Mouse (Mus musculus) neural tube, embryonic 13.5 days (tissue): ENCODE results near the gene Esyt1. TPM values are rescaled to one million over a fixed set of nuclear protein-coding genes. Genes with fewer than 3 reads are reported as not detected.

Source experiments
- ATAC-seq: fragments of 200-750 bp; cut with Nextera tagmentation; 2 replicates; pipeline ENCODE4 v1.8.0; 2017; ENCODE audit warnings: low read depth, mild to moderate bottlenecking, moderate TSS enrichment, moderate library complexity
- H3K27ac ChIP-seq: fragments of 300-500 bp; sonication (generic); replicated peaks from 2 replicates; pipeline ENCODE4 v1.5.1; 2015; ENCODE audit warnings: moderate library complexity, mild to moderate bottlenecking, inconsistent platforms
- H3K27me3 ChIP-seq: fragments of 300-500 bp; sonication (generic); 2 replicates; pipeline ENCODE4 v1.6.1; 2015; ENCODE audit warnings: mild to moderate bottlenecking, inconsistent platforms
- H3K36me3 ChIP-seq: fragments of 300-500 bp; sonication (generic); 2 replicates; pipeline ENCODE4 v1.6.1; 2015; ENCODE audit warnings: mild to moderate bottlenecking, inconsistent platforms
- H3K4me1 ChIP-seq: fragments of 300-500 bp; sonication (generic); replicated peaks from 2 replicates; pipeline ENCODE4 v1.6.1; 2015; ENCODE audit warnings: inconsistent platforms
- H3K4me2 ChIP-seq: fragments of 300-500 bp; sonication (generic); 2 replicates; pipeline ENCODE4 v1.6.1; 2015; ENCODE audit warnings: inconsistent platforms, mild to moderate bottlenecking, moderate library complexity
- H3K4me3 ChIP-seq: fragments of 300-500 bp; sonication (generic); 2 replicates; pipeline ENCODE4 v1.5.1; 2015; ENCODE audit warnings: mild to moderate bottlenecking, inconsistent platforms
- H3K9ac ChIP-seq: fragments of 300-500 bp; sonication (generic); 2 replicates; pipeline ENCODE4 v1.6.1; 2015; ENCODE audit warnings: moderate library complexity, mild to moderate bottlenecking, inconsistent platforms
- H3K9me3 ChIP-seq: fragments of 300-500 bp; sonication (generic); 2 replicates; pipeline ENCODE4 v1.6.1; 2016; ENCODE audit warnings: inconsistent platforms
- WGBS: fragments of 180-500 bp; shearing (Covaris S2); methylation state at CpG from one replicate; pipeline ENCODE4 v1.1.7; 2015; 5-methylcytosine and 5-hydroxymethylcytosine counted together
- polyA plus RNA-seq: library from polyadenylated mRNA; unstranded; fragments of >200 nt; fragmentation: Nextera tagmentation; extraction: Ambion mirVana; gene quantifications from 2 replicates; pipeline ENCODE4 v1.2.1, GENCODE M21; 2015

Gene Esyt1
- polyA plus RNA-seq, 1 experiment from 2014 or later, result 35.1 TPM

- Histone ChIP-seq H3K36me3 (no peaks in the 10 kb centered on the region), H3K9me3 (no peaks in the 10 kb centered on the region), H3K27ac (no peak overlapping the region), H3K4me3 (peak overlapping the region; percentile 15; the same call in 1 of the 2 replicates), H3K4me1 (0 out of 2 replicates have a peak, but pooled peaks cover 5% of the 10 kb centered on the region), H3K9ac (peak overlapping the region; percentile 50), H3K4me2 (peak overlapping the region; percentile 46), H3K27me3 (no peaks in the 10 kb centered on the region)
- no peak for ATAC-seq
- 77% methylated on average over 4 of the region's 4 CpGs for WGBS
Observed at GRCm38 (mm10) chr10:128535624-128536265, 10.1 kb upstream of the Esyt1 start.

- Histone ChIP-seq H3K4me3 (no peak overlapping the region), H3K9me3 (no peaks in the 10 kb centered on the region), H3K27me3 (no peaks in the 10 kb centered on the region), H3K36me3 (no peaks in the 10 kb centered on the region), H3K9ac (no peak overlapping the region), H3K4me1 (0 out of 2 replicates have a peak, but pooled peaks cover 5% of the 10 kb centered on the region), H3K4me2 (no peak overlapping the region), H3K27ac (no peak overlapping the region)
- no peak for ATAC-seq
- WGBS, result 86% methylated on average over 2 of the region's 2 CpGs
Observed at GRCm38 (mm10) chr10:128535206-128535605, 9.5 kb upstream of the Esyt1 start.

DNA sequence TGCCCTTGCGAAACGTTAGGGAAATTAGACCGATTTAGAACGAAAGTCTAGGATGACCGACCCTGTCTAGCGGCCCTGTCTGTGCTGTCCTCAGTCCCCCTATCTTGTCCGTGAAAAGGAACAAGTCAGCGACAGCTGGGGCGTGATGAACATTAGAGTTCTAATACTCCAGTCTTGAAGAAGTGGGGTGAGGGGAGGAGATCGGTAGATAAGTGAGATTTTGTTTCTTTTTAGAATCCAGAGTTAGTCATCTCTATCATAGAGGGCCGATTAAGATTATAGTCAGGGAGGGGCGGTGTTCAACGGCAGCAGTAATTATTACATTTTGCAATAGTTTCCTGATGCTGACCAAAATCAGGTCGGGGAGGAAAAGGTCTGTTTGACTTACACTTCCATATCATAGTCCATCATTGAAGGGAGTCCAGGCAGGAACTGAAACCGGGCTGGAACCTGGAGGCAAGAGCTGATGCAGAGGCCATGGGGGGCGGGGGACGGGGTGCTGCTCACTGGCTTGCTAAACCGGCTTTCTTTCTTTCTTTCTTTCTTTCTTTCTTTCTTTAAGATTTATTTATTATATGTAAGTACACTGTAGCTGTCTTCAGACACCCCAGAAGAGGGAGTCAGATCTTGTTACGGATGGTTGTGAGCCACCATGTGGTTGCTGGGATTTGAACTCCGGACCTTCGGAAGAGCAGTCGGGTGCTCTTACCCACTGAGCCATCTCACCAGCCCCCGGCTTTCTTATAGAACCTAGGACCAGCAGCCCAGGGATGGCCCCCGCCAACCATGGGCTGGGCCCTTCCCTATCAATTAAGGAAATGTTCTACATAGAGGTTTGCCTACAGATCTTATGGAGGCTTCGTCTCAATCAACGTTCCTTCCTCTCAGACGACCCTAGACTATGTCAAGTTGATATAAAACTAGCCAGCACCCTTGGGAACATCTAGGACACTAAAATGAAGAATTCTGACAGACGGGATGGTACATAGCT is 990 bp upstream of the Esyt1 start:
- 0 out of 2 replicates have a peak, but pooled peaks have one; percentile 23 for ATAC-seq

DNA sequence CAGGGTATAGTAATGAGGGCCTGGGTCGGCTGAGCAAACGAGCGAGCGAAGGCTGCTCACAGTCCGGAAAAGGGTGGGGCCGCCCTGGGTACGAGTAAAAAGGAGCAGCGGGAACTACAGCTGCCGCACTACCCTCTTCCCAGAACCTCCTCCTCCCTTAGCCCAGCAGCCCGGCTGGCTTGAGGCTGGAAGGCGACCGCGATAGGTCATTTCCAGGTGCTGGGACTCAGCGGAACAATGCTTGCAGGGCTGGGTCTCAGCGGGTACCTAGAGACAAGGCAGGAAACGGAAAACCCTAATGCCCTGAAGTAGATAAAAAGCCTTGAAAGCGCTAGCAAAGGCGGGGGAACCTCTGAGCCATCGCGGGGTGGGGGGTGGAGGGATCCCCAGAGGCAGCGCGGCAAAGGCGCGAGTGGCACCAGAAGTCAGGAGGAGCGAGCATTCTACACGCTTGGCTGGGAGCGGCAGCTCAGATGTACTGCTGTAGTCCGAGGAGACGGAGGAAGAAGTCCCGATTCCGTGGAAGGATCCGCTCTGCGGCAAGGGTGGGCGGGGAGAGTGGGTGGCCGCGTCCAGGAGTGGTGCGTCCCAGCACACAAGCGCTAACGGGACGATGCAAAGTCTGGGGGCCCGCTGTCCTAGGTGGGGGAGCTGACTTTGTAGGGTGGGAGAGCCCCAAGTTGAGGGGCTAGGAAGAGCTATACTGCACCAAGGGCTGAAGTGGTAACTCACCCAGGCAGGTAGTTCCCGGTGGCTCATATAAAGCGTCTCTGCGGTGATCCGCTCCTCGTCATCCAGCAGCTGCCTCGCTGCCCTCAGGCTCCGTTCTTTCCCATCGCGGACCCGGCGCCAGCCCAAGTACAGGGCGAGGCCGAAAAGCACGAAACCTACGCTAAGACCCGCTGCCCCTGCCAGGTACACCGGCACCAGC is 674 bp downstream of the Esyt1 start:
- peaks cover 19% of the 10 kb centered on the region for H3K4me1 ChIP-seq
- peak overlapping the region; percentile 80 for H3K27ac ChIP-seq
- under 1% methylated on average over 58 of the region's 58 CpGs for WGBS
- peak overlapping the region; percentile 76 for H3K4me3 ChIP-seq
- H3K36me3 ChIP-seq, result peaks cover 12% of the 10 kb centered on the region
- H3K4me2 ChIP-seq, result peak overlapping the region; percentile 99
- peaks cover 9% of the 10 kb centered on the region for H3K27me3 ChIP-seq
- H3K9ac ChIP-seq, result peak overlapping the region; percentile 81
- H3K9me3 ChIP-seq, result no peaks in the 10 kb centered on the region
- ATAC-seq, result peak; percentile 64

More for the DNA sequence above, 990 bp upstream of the Esyt1 start:
- Histone ChIP-seq H3K27ac (no peak overlapping the region), H3K4me2 (peak overlapping the region; percentile 99), H3K9ac (peak overlapping the region; percentile 81), H3K27me3 (peaks cover 9% of the 10 kb centered on the region), H3K4me3 (peak overlapping the region; percentile 76), H3K9me3 (no peaks in the 10 kb centered on the region), H3K36me3 (no peaks in the 10 kb centered on the region), H3K4me1 (peaks cover 19% of the 10 kb centered on the region)
- 29% methylated on average over 28 of the region's 28 CpGs for WGBS

DNA sequence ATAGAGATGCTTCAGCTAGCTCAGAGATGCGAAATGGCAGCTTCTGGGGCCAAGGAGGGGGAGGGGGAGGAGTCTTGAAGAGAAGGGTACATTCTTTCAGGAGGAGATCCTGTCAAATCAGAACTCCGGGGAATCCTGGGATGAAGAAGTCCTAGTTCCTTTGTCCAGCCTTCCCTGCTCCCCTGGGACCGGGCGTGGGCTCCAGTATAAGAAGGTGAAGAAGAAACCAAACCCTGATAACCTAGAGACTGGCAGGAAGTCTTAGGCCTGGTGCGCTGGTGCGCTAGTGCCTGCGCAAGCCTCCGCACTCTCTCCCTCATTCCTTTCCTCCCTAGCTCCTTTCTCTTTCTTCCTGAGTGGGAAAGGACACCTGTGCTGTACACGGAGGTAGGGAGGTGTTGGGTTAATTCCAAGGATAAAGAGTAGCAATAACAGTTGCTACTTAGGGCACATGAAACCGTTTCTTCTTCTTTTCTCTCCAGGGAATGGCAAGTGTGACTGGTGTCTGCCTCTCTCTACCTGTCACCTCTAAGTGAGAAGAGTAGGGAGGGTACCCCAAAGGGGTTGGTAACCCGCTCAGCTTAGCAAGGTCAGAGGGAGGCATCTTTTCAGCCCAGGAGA is 1.4 kb downstream of the Esyt1 start:
- peak overlapping the region; percentile 80 for H3K27ac ChIP-seq
- WGBS, result 6% methylated on average over 11 of the region's 11 CpGs
- peak overlapping the region; percentile 81 for H3K9ac ChIP-seq
- H3K36me3 ChIP-seq, result peaks cover 17% of the 10 kb centered on the region
- no peaks in the 10 kb centered on the region for H3K9me3 ChIP-seq
- no peak for ATAC-seq
- H3K4me3 ChIP-seq, result peak overlapping the region; percentile 76
- peaks cover 19% of the 10 kb centered on the region for H3K4me1 ChIP-seq
- peak overlapping the region; percentile 99 for H3K4me2 ChIP-seq
- peaks cover 9% of the 10 kb centered on the region for H3K27me3 ChIP-seq

- peaks cover 26% of the 10 kb centered on the region for H3K36me3 ChIP-seq
- no peak overlapping the region for H3K4me2 ChIP-seq
- no peaks in the 10 kb centered on the region for H3K9me3 ChIP-seq
- ATAC-seq, result no peak
- no peak overlapping the region for H3K27ac ChIP-seq
- H3K4me1 ChIP-seq, result peaks cover 19% of the 10 kb centered on the region
- peaks cover 17% of the 10 kb centered on the region for H3K27me3 ChIP-seq
- no peak overlapping the region for H3K4me3 ChIP-seq
- H3K9ac ChIP-seq, result no peak overlapping the region
- 78% methylated on average over 6 of the region's 6 CpGs for WGBS
Observed at GRCm38 (mm10) chr10:128522351-128522750, 3.3 kb downstream of the Esyt1 start.

DNA sequence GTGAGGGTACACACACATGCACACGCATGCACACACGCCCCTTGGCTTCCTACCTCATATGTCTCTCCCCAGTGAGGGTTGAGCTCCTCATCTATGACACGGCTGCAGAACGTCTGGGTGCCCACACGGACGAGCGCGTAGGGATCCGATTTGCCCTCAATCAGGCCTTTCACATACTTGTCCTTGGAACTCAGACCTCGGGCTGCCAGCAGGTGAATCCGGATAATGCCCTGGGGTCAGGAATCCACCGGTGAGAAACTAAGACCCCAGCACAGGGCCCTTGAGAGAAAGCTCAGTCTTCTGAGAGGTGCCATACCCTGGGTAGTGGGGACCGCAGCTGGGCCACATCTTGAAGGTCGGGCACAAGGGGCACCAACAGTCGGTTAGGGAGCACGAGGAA is 5.1 kb downstream of the Esyt1 start:
- H3K4me3 ChIP-seq, result no peak overlapping the region
- 88% methylated on average over 16 of the region's 16 CpGs for WGBS
- no peak for ATAC-seq
- H3K9ac ChIP-seq, result no peak overlapping the region
- no peaks in the 10 kb centered on the region for H3K9me3 ChIP-seq
- H3K36me3 ChIP-seq, result peaks cover 43% of the 10 kb centered on the region
- no peak overlapping the region for H3K4me2 ChIP-seq
- peaks cover 35% of the 10 kb centered on the region for H3K27me3 ChIP-seq
- peaks cover 11% of the 10 kb centered on the region for H3K4me1 ChIP-seq
- no peak overlapping the region for H3K27ac ChIP-seq

DNA sequence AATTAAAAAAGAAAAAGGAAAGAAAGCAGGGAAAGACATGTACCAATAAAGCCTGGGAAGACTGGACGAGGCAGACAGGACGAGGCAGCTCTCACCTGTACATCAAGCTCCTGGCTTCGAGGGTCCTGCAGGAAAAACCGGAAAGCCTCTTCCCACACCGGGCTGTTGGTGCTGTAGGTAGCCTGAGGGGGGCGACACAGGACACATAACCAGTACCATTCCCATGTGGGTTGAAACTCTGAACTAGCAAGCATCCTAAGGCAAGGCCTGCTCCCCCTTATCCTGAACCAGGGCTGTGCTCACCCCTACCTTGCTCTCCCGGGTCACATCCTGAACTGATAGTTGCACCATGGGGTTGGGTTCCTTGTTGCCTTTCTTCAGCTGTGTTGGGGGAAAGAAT is 6.8 kb downstream of the Esyt1 start:
- no peak overlapping the region for H3K4me2 ChIP-seq
- no peak for ATAC-seq
- H3K9me3 ChIP-seq, result no peaks in the 10 kb centered on the region
- peaks cover 53% of the 10 kb centered on the region for H3K36me3 ChIP-seq
- WGBS, result 71% methylated on average over 7 of the region's 7 CpGs
- peaks cover under 1% of the 10 kb centered on the region; the same call in 1 of the 2 replicates for H3K4me1 ChIP-seq
- no peak overlapping the region for H3K4me3 ChIP-seq
- H3K9ac ChIP-seq, result no peak overlapping the region
- H3K27me3 ChIP-seq, result peaks cover 29% of the 10 kb centered on the region
- no peak overlapping the region for H3K27ac ChIP-seq

DNA sequence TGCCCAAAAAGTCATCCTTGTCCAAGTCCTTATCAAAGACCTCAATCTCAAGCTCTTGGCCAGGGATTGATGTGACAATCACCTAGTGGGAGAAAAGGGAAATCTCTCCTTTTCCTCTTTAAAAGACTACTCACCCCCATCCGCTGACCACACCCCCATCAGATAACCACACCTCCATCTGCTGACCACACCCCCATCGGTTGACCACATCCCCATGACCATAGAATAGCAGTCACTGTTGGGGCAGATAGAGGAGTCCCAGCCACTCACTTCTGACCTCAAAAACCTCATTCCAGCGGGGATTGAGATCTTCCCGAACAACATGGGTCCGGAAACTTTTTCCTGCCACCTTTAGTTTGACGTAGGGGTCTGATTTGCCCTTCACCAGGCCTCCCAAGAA is 9.0 kb downstream of the Esyt1 start:
- ATAC-seq, result no peak
- H3K4me2 ChIP-seq, result no peak overlapping the region
- no peaks in the 10 kb centered on the region for H3K9me3 ChIP-seq
- 18% methylated on average over 6 of the region's 6 CpGs for WGBS
- no peak overlapping the region for H3K9ac ChIP-seq
- H3K27ac ChIP-seq, result no peak overlapping the region
- H3K27me3 ChIP-seq, result peaks cover 29% of the 10 kb centered on the region
- H3K4me3 ChIP-seq, result no peak overlapping the region
- H3K4me1 ChIP-seq, result no peaks in the 10 kb centered on the region
- peaks cover 67% of the 10 kb centered on the region for H3K36me3 ChIP-seq

GRCm38 (mm10) chr10:128516029-128516428 is 9.6 kb downstream of the Esyt1 start:
- no peaks in the 10 kb centered on the region for H3K9me3 ChIP-seq
- H3K4me3 ChIP-seq, result no peak overlapping the region
- H3K27ac ChIP-seq, result no peak overlapping the region
- no peak overlapping the region for H3K9ac ChIP-seq
- H3K4me2 ChIP-seq, result no peak overlapping the region
- H3K27me3 ChIP-seq, result peaks cover 29% of the 10 kb centered on the region
- no peak for ATAC-seq
- H3K36me3 ChIP-seq, result peaks cover 71% of the 10 kb centered on the region
- no peaks in the 10 kb centered on the region for H3K4me1 ChIP-seq
- 23% methylated on average over 20 of the region's 20 CpGs for WGBS

- H3K27me3 ChIP-seq, result peaks cover 29% of the 10 kb centered on the region
- H3K36me3 ChIP-seq, result peaks cover 69% of the 10 kb centered on the region
- H3K4me1 ChIP-seq, result no peaks in the 10 kb centered on the region
- no peak overlapping the region for H3K4me2 ChIP-seq
- H3K27ac ChIP-seq, result no peak overlapping the region
- no peak for ATAC-seq
- no peaks in the 10 kb centered on the region for H3K9me3 ChIP-seq
- WGBS, result 86% methylated on average over 4 of the region's 4 CpGs
- H3K9ac ChIP-seq, result no peak overlapping the region
- no peak overlapping the region for H3K4me3 ChIP-seq
Observed at GRCm38 (mm10) chr10:128515044-128515443, 10.6 kb downstream of the Esyt1 start.
